Mouse (Mus musculus) testis, adult 2 months (tissue): ENCODE data around the gene Ddi2. TPM values are rescaled to one million over a fixed set of nuclear protein-coding genes. Genes with fewer than 3 reads are reported as not detected.

Experiments
- H3K27ac ChIP-seq: fragments of 200-500 bp; 2 replicates; pipeline ENCODE4 v1.5.1; 2012; ENCODE audit warnings: low read depth, low read length; ENCODE audit not compliant: control insufficient read depth, insufficient read depth
- H3K27me3 ChIP-seq: fragments of 200-500 bp; 2 replicates; pipeline ENCODE4 v1.6.1; 2012; ENCODE audit warnings: mild to moderate bottlenecking, low read length, moderate library complexity; ENCODE audit not compliant: control insufficient read depth, insufficient read depth
- H3K36me3 ChIP-seq: fragments of 200-500 bp; 2 replicates; pipeline ENCODE4 v1.6.1; 2012; ENCODE audit warnings: mild to moderate bottlenecking, low read length; ENCODE audit not compliant: control insufficient read depth, insufficient read depth
- H3K4me1 ChIP-seq: fragments of 200-500 bp; 2 replicates; pipeline ENCODE4 v1.6.1; 2012; ENCODE audit warnings: low read length; ENCODE audit not compliant: control insufficient read depth, insufficient read depth
- H3K4me3 ChIP-seq: fragments of 200-500 bp; 2 replicates; pipeline ENCODE4 v1.5.1; 2012; ENCODE audit warnings: low read depth, mild to moderate bottlenecking, low read length, moderate library complexity, mixed read lengths; ENCODE audit not compliant: control insufficient read depth
- CTCF ChIP-seq: fragments of 200-500 bp; IDR thresholded peaks from 2 replicates; pipeline ENCODE4 v1.5.1; 2012; ENCODE audit warnings: low read depth, mild to moderate bottlenecking, inconsistent platforms, low read length, moderate library complexity; ENCODE audit not compliant: control insufficient read depth, insufficient read depth, insufficient replicate concordance
- POLR2A ChIP-seq: fragments of 200-500 bp; IDR thresholded peaks from 2 replicates; pipeline ENCODE4 v1.6.1; 2012; ENCODE audit warnings: low read depth, mild to moderate bottlenecking, inconsistent platforms, low read length, moderate library complexity; ENCODE audit not compliant: control insufficient read depth
- polyA plus RNA-seq: library from polyadenylated mRNA; depleted of rRNA; stranded (reverse); fragments of >200 nt; gene quantifications from 2 replicates; pipeline ENCODE4 v1.2.3, GENCODE M21; 2012

Gene Ddi2
- polyA plus RNA-seq, 1 experiment, result 5.2 TPM

DNA sequence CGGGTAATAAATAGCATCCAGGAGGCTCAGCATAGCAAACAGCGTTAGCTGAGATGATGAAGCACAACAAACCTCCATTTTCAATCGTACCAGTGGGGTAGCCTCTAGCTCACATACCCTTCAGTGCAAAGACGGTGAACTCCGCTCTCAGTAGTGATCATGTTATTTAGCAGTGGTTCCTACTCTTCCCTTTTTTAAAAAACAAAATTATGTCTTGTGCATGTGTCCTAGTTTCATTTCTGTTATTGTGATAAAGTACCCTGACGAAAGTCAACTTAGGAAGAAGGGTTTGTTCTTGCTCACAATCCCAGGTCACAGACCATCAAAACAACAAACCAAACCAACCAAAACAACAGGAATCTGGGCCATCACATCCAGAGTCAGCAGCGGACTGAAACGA is 77.2 kb downstream of the Ddi2 start:
- TF ChIP-seq POLR2A, result no peak
- TF ChIP-seq CTCF, result no peak
- Histone ChIP-seq H3K36me3 (no peaks in the 10 kb centered on the region), H3K4me1 (peaks cover 4% of the 10 kb centered on the region; the same call in 1 of the 2 replicates), H3K27me3 (no peaks in the 10 kb centered on the region), H3K4me3 (no peak overlapping the region), H3K27ac (peak overlapping the region; percentile 1; the same call in 1 of the 2 replicates)

DNA sequence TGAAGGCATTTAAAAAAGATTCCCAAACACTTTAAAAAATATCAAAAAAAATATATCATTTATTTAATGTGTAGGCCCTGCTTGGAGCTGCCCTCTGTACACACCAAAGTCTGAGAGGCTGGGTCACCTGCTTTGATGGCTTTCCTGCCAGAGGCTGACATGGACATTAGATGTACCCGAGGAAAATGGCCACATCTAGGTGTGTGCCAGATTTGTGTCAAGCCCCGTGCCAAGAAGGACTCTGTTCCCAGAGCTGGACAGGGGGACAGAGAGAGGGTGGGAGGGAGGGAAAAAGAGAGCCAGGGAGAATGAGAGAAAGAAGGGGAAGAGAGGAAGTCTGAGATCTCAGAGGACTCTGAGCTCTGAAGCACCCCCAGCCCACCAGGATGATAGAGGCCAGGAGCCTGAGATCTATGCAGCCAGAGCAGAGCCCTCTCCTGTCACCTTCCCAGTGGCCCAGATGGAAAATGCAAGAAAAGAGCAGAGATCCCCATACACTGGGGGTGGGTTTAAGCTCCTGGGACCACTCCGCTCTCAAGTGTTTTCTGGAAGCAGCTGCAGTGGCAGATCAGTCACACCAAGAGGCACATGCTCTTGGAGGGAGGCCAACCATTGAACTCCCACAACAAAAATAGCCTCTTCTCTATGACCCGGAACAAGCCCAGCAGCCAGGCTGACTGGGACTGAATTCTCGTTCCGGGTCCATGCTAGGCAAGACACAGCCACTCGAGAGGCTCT is 79.9 kb downstream of the Ddi2 start:
- Histone ChIP-seq H3K36me3 (no peaks in the 10 kb centered on the region; the same call in 1 of the 2 replicates), H3K4me1 (no peaks in the 10 kb centered on the region; the same call in 1 of the 2 replicates)
- TF ChIP-seq CTCF (no peak), POLR2A (no peak)

DNA sequence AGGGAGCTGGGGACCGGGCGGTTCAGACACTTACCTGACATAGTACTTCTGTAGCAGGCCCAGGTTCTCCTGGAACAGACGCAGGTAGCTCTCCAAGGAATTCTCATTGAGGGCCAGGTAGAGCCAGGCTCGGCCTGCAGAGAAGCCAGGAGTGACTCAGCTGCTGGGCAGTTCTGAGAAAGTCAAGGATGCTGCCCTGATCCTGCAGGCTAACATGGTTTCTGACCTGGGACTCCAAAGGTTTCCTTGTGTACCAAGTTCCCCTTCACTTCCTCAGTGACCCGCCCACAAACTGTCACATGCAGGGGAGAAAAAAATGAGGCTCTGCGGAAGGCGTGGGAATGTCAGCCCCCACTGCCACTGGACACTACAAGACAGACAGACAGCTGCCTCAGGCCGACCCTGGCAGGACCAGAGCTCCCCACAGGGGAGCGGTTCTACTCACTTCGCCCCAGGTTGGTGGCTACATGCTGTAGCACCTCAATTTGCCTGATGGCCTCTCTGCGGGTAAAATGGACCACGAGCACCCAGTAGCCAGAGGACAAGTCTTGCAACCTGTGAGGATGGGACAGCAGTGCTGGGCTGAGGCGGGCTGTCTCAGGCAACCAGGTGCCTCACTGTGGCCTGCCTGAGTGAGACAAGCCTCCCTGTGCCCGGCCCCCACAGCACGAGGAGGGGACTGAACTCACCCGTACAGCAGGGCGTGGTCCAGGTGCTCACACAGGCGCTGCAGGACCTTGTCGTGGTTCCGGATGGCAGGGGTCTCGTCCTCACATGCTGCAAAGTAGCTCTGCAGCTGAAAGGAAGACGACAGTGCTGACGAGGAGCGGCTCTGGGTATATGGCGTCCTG is 81.0 kb downstream of the Ddi2 start:
- no peaks in the 10 kb centered on the region; the same call in 1 of the 2 replicates for H3K36me3 ChIP-seq
- H3K4me3 ChIP-seq, result no peak overlapping the region
- H3K27ac ChIP-seq, result no peak overlapping the region
- no peaks in the 10 kb centered on the region; the same call in 1 of the 2 replicates for H3K4me1 ChIP-seq
- no peak for TF ChIP-seq CTCF
- TF ChIP-seq POLR2A, result no peak
- H3K27me3 ChIP-seq, result no peaks in the 10 kb centered on the region

More for the DNA sequence above, 79.9 kb downstream of the Ddi2 start:
- no peaks in the 10 kb centered on the region for H3K27me3 ChIP-seq
- no peak overlapping the region for H3K4me3 ChIP-seq
- no peak overlapping the region for H3K27ac ChIP-seq

DNA sequence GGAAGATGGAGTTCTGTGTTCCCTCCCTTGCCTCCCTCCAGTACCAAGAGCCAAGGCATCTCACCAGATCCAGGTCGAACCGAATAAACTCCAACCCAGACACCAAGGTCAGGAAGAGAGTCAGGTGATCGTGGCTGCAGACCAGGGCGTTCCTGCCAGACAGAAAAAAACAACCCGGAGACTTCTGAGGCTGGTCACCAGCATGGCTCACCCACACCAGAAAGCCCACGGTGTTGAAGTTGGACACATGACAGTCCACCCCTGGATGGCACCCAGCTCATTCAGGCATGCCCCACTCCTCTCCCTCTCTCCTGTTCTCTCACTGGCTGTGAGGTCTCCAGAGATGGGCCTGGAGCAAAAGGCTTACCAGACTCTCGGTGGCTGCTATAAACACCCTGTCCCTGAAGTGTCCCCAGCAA is 81.9 kb downstream of the Ddi2 start:
- Histone ChIP-seq H3K27me3 (no peaks in the 10 kb centered on the region), H3K36me3 (no peaks in the 10 kb centered on the region; the same call in 1 of the 2 replicates), H3K4me3 (no peak overlapping the region), H3K4me1 (no peaks in the 10 kb centered on the region; the same call in 1 of the 2 replicates), H3K27ac (no peak overlapping the region)
- TF ChIP-seq POLR2A, result no peak
- TF ChIP-seq CTCF, result no peak

DNA sequence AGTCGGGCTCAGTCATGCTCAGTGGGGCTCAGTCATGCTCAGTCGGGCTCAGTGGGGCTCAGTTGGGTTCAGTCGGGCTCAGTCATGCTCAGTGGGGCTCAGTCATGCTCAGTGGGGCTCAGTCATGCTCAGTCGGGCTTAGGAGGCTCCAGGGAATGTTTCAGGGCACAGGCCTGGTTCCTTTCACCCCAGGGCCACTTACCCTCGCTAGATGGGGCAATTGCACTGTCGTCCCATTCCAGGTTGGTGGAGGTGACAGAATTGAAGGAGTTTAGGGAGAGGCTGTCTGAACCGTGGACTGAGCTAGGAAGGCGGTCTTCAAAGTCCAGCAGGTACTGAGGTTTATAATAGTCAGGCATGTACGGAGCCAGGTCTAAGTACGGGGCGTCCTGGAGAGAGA is 83.7 kb downstream of the Ddi2 start:
- H3K4me3 ChIP-seq, result no peak overlapping the region
- H3K4me1 ChIP-seq, result no peaks in the 10 kb centered on the region; the same call in 1 of the 2 replicates
- H3K36me3 ChIP-seq, result no peaks in the 10 kb centered on the region; the same call in 1 of the 2 replicates
- no peak overlapping the region for H3K27ac ChIP-seq
- no peaks in the 10 kb centered on the region for H3K27me3 ChIP-seq
- TF ChIP-seq CTCF (no peak), POLR2A (no peak)

DNA sequence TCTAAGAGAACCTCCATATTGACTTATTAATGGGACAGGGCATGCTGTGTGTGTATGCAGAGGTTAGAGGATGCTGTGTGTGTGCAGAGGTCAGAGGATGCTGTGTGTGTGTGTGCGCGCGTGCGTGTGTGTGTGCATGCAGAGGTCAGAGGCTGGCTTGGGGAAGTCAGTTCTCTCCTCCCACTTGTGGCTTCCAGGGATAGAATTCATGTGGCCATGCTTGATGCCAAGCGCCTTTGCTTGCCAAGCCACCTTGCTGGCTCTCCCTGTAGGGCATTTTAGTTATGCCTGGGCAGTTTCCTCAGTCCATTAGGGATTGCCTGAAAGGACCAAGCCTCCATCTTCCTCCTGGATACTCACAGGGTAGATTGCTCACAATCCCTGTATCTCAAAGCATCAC is 86.5 kb downstream of the Ddi2 start:
- H3K36me3 ChIP-seq, result no peaks in the 10 kb centered on the region; the same call in none of the 2 replicates
- no peak for TF ChIP-seq POLR2A
- no peak for TF ChIP-seq CTCF
- no peaks in the 10 kb centered on the region for H3K27me3 ChIP-seq

DNA sequence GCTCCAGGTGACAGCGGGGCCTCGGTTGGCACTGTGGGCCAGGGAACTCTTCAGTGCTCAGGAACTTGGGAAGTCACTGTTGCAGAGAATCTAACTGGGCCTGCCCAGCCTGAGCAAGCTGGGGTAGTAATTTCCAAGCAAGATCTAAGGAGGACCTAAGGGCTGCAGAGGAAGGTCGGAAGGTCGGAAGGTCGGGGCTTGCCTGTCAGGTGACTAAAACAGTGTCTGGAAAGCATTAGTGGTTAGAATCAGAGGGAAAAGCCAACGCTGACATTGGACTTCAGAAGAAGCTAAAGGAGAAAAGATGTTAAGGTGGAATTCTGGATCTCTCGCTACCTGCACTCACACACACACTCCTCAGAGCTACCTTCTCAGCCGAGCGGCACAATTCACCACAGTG is 87.2 kb downstream of the Ddi2 start:
- H3K27ac ChIP-seq, result no peak overlapping the region
- H3K4me1 ChIP-seq, result peaks cover 11% of the 10 kb centered on the region
- no peak overlapping the region for H3K4me3 ChIP-seq
- H3K27me3 ChIP-seq, result no peaks in the 10 kb centered on the region
- TF ChIP-seq POLR2A (no peak), CTCF (no peak)
- no peaks in the 10 kb centered on the region; the same call in none of the 2 replicates for H3K36me3 ChIP-seq

More for the DNA sequence above, 86.5 kb downstream of the Ddi2 start:
- Histone ChIP-seq H3K4me1 (peaks cover 8% of the 10 kb centered on the region), H3K27ac (no peak overlapping the region), H3K4me3 (no peak overlapping the region)
